Mouse (Mus musculus) stomach, postnatal 0 days (tissue): ENCODE results near the gene Grik1.

Source experiments
- CTCF ChIP-seq: IDR thresholded peaks from 2 replicates; pipeline ENCODE4 v1.5.1; 2016; ENCODE audit warnings: antibody characterized with exemption, low read depth, mild to moderate bottlenecking, moderate library complexity
- EP300 ChIP-seq: optimal IDR thresholded peaks from 2 replicates; pipeline ENCODE3; 2016; ENCODE audit warnings: antibody characterized with exemption

DNA sequence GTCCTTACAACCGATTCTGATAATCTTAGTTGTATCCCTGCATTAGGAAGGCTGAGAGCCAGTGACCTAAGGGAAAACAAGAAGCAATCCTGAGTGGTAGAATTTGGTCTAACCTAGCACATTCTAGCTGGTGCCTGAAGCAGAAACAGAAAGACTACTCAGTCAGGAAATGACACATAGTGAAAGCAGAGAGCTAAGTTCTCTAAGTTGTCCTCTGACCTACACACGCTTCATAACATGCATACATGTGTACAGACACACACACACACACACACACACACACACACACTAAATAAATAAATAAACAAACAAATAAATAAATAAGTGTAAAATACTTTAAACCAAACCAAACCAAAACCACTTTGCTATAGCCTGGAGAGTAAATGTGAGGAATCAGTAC, 358.7 kb downstream of the Grik1 start:
- TF ChIP-seq CTCF (no peak), EP300 (no peak)
